Comparison of ENCODE assay signal across 8 mouse cellular contexts in the genomic region with DNA sequence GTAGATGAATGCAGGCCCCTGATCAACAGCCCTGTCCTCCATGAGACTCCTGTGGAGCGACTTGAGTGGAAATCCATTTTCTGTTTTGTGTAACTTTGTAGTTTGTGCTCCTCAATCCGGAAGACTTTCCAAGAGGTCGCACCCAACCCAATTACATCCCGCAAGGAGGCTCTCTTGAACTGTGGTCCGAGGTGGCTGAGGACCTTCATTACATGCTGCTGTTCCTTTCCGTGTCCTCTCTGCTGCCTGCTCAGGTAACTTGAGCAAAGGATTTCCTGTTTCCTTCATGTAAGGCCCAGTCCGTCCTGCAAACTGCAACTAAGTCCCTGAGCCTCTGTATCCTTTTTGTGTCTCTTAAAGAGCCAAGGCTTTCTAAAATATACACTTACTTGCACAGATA. TPM values are rescaled to one million over a fixed set of nuclear protein-coding genes. Genes with fewer than 3 reads are reported as not detected.
A peak's percentile ranks its signal among the peaks of the same experiment; 100 is the strongest.
DNase-seq lines count a peak whose midpoint lies in the region; ATAC-seq lines count a peak whose summit lies in the region.

No protein-coding gene starts in this region.

- intact Hi-C loops in gastrocnemius, postnatal 36 days (cut with DNase I) = no loop called here

- ATAC-seq in kidney, embryonic 14.5 days (ENCODE audit: low FRiP score, low TSS enrichment) = no peak
- no peak for ATAC-seq in hindbrain, embryonic 15.5 days (ENCODE audit: low FRiP score, low read depth)
- ATAC-seq in midbrain, embryonic 15.5 days (replicated peaks) = no peak

- 15% methylated on average over 7 of the region's 7 CpGs for whole genome bisulfite sequencing in kidney, embryonic 14.5 days
- WGBS in hindbrain, embryonic 15.5 days = 22% methylated on average over 7 of the region's 7 CpGs
- WGBS in midbrain, embryonic 15.5 days = 16% methylated on average over 7 of the region's 7 CpGs

- no peaks in the 10 kb centered on the region for H3K9me3 ChIP-seq in kidney, embryonic 14.5 days (ENCODE audit: control insufficient read depth, low read length)
- no peaks in the 10 kb centered on the region for H3K9me3 ChIP-seq in hindbrain, embryonic 15.5 days
- H3K9me3 ChIP-seq in midbrain, embryonic 15.5 days = no peaks in the 10 kb centered on the region

- H3K36me3 ChIP-seq in kidney, embryonic 14.5 days (ENCODE audit: control insufficient read depth, insufficient read depth, low read length) = no peaks in the 10 kb centered on the region
- no peaks in the 10 kb centered on the region for H3K36me3 ChIP-seq in hindbrain, embryonic 15.5 days
- H3K36me3 ChIP-seq in midbrain, embryonic 15.5 days (replicated peaks) = no peaks in the 10 kb centered on the region

- H3K27me3 ChIP-seq in kidney, embryonic 14.5 days (ENCODE audit: control insufficient read depth, insufficient read depth, low read length) = no peaks in the 10 kb centered on the region
- no peaks in the 10 kb centered on the region for H3K27me3 ChIP-seq in hindbrain, embryonic 15.5 days
- H3K27me3 ChIP-seq in midbrain, embryonic 15.5 days (replicated peaks) = no peaks in the 10 kb centered on the region

- H3K27ac ChIP-seq in kidney, embryonic 14.5 days (ENCODE audit: low read depth, low read length) = no peak overlapping the region
- no peak overlapping the region for H3K27ac ChIP-seq in hindbrain, embryonic 15.5 days (replicated peaks)
- H3K27ac ChIP-seq in midbrain, embryonic 15.5 days = no peak overlapping the region

- H3K9ac ChIP-seq in kidney, embryonic 14.5 days (ENCODE audit: low read depth, low read length) = peak overlapping the region; percentile 32; the same call in 1 of the 2 replicates
- H3K9ac ChIP-seq in hindbrain, embryonic 15.5 days = no peak overlapping the region
- H3K9ac ChIP-seq in midbrain, embryonic 15.5 days = no peak overlapping the region

- peak overlapping the region; percentile 9; the same call in 1 of the 2 replicates for H3K4me3 ChIP-seq in kidney, embryonic 14.5 days (ENCODE audit: low read length)
- 0 out of 2 replicates have a peak overlapping the region, but pooled peaks have one; percentile 6 for H3K4me3 ChIP-seq in hindbrain, embryonic 15.5 days
- H3K4me3 ChIP-seq in midbrain, embryonic 15.5 days = peak overlapping the region; percentile 11; the same call in 1 of the 2 replicates

- no peak for DNase-seq in kidney, postnatal 25 days
- DNase-seq in ZHBTc4 (ENCODE audit: low read depth, low spot score) = peak; percentile 68
- no peak for DNase-seq in gastrocnemius, postnatal 36 days
- DNase-seq in frontal cortex, postnatal 10 days (ENCODE audit: low spot score in 2 of 2) = no peak
- DNase-seq in kidney, postnatal 36 days = no peak

- 0 out of 2 replicates have a peak, but pooled peaks cover 17% of the 10 kb centered on the region for H3K4me1 ChIP-seq in kidney, embryonic 14.5 days (ENCODE audit: control insufficient read depth, insufficient read depth, low read length)
- peaks cover 41% of the 10 kb centered on the region for H3K4me1 ChIP-seq in hindbrain, embryonic 15.5 days (replicated peaks)
- H3K4me1 ChIP-seq in midbrain, embryonic 15.5 days = peaks cover 39% of the 10 kb centered on the region

- peak overlapping the region; percentile 24 for H3K4me2 ChIP-seq in kidney, embryonic 14.5 days (replicated peaks; ENCODE audit: low read depth, low read length)
- H3K4me2 ChIP-seq in hindbrain, embryonic 15.5 days = peak overlapping the region; percentile 91
- H3K4me2 ChIP-seq in midbrain, embryonic 15.5 days = peak overlapping the region; percentile 63; the same call in 1 of the 2 replicates

RNA-seq across cellular contexts. Expression of gene Abt1, which starts 10.8 kb away (rescaled TPM):
- polyA plus RNA-seq in kidney, embryonic 14.5 days (2014; fragmentation: Nextera tagmentation; extraction: Ambion mirVana) = 12.5 and 13.5 TPM in 2 replicates
- polyA plus RNA-seq in hindbrain, embryonic 15.5 days (2015; fragmentation: Nextera tagmentation; extraction: Ambion mirVana) = 8.8 and 9.1 TPM in 2 replicates
- polyA plus RNA-seq in midbrain, embryonic 15.5 days (2015; fragmentation: Nextera tagmentation; extraction: Ambion mirVana) = 9.8 and 9.9 TPM in 2 replicates
- total RNA-seq in gastrocnemius, postnatal 36 days (2021) = 1 to 10 TPM; 3.2 to 3.3 TPM

RNA-seq across cellular contexts. Expression of gene Btn1a1, which starts 31.3 kb away (rescaled TPM):
- polyA plus RNA-seq in kidney, embryonic 14.5 days (2014; fragmentation: Nextera tagmentation; extraction: Ambion mirVana) = 0.09 TPM in 2 replicates
- 0.17 TPM in 1 of 2 replicates, not detected in the other for polyA plus RNA-seq in hindbrain, embryonic 15.5 days (2015; fragmentation: Nextera tagmentation; extraction: Ambion mirVana)
- polyA plus RNA-seq in midbrain, embryonic 15.5 days (2015; fragmentation: Nextera tagmentation; extraction: Ambion mirVana) = 0.09 and 0.25 TPM in 2 replicates
- not detected for total RNA-seq in gastrocnemius, postnatal 36 days (2021)

RNA-seq across cellular contexts. Expression of gene Btn2a2, which starts 54.2 kb away (rescaled TPM):
- polyA plus RNA-seq in kidney, embryonic 14.5 days (2014; fragmentation: Nextera tagmentation; extraction: Ambion mirVana) = 0.31 and 0.87 TPM in 2 replicates
- 0.06 and 0.08 TPM in 2 replicates for polyA plus RNA-seq in hindbrain, embryonic 15.5 days (2015; fragmentation: Nextera tagmentation; extraction: Ambion mirVana)
- polyA plus RNA-seq in midbrain, embryonic 15.5 days (2015; fragmentation: Nextera tagmentation; extraction: Ambion mirVana) = not detected in 2 replicates
- total RNA-seq in gastrocnemius, postnatal 36 days (2021) = not detected

Comparison
In these comparisons a context has a peak if more than half of its experiments do, and no peak if none do; other contexts are left out.
1. H3K4me2 ChIP-seq: peak in every context shown above with its lines; median percentile 91 in hindbrain, embryonic 15.5 days; 63 in midbrain, embryonic 15.5 days; 24 in kidney, embryonic 14.5 days.